Mouse (Mus musculus) myocyte (in vitro differentiated cells): ENCODE measurements at regions not wholly inside any gene's neighbourhood (a gene's known extent, or its start where the extent isn't known, plus 50 kb on each side); places are given as distances from the start of the nearest gene placed in this dataset.

Experiments
- CEBPB ChIP-seq: IDR thresholded peaks from 2 replicates; pipeline ENCODE4 v1.6.1; 2011; ENCODE audit warnings: mild to moderate bottlenecking, moderate library complexity; ENCODE audit not compliant: poor library complexity, insufficient read depth, severe bottlenecking
- E2F4 ChIP-seq: IDR thresholded peaks from one replicate; pipeline ENCODE4 v1.6.1; 2011; ENCODE audit warnings: mild to moderate bottlenecking, control low read depth, moderate library complexity; ENCODE audit not compliant: insufficient read depth
- MAX ChIP-seq: IDR thresholded peaks from one replicate; pipeline ENCODE4 v1.6.1; 2011; ENCODE audit warnings: low read depth, mild to moderate bottlenecking, control low read depth
- MYOD1 ChIP-seq, 3 experiments: IDR thresholded peaks; one replicate each; pipeline ENCODE4 v1.6.1; 2011; ENCODE audit warnings: control low read depth in 2 of 3, low read depth in 2 of 3, mild to moderate bottlenecking in 2 of 3, moderate library complexity in 1 of 3; ENCODE audit not compliant: insufficient read length in 2 of 3, control insufficient read depth in 1 of 3
- POLR2A ChIP-seq: IDR thresholded peaks from one replicate; pipeline ENCODE4 v1.6.1; 2011; ENCODE audit warnings: low read depth, mild to moderate bottlenecking, control low read depth, moderate library complexity; ENCODE audit not compliant: insufficient read length
- POLR2AphosphoS2 ChIP-seq: IDR thresholded peaks from one replicate; pipeline ENCODE4 v1.6.1; 2011; ENCODE audit warnings: low read depth, control low read depth; ENCODE audit not compliant: insufficient read length
- REST ChIP-seq: IDR thresholded peaks from one replicate; pipeline ENCODE4 v1.6.1; 2011; ENCODE audit warnings: mild to moderate bottlenecking, control low read depth, moderate library complexity; ENCODE audit not compliant: insufficient read depth, insufficient read length
- SRF ChIP-seq: IDR thresholded peaks from one replicate; pipeline ENCODE4 v1.6.1; 2011; ENCODE audit warnings: low read depth; ENCODE audit not compliant: control insufficient read depth, insufficient read length
- TCF12 ChIP-seq: IDR thresholded peaks from one replicate; pipeline ENCODE4 v1.6.1; 2011; ENCODE audit warnings: mild to moderate bottlenecking, control low read depth; ENCODE audit not compliant: poor library complexity, insufficient read depth, severe bottlenecking
- TCF3 ChIP-seq: IDR thresholded peaks from one replicate; pipeline ENCODE4 v1.6.1; 2011; ENCODE audit warnings: low read depth, control low read depth; ENCODE audit not compliant: insufficient read length
- USF1 ChIP-seq: IDR thresholded peaks from one replicate; pipeline ENCODE4 v1.6.1; 2011; ENCODE audit warnings: low read depth, mild to moderate bottlenecking, control low read depth, moderate library complexity

DNA sequence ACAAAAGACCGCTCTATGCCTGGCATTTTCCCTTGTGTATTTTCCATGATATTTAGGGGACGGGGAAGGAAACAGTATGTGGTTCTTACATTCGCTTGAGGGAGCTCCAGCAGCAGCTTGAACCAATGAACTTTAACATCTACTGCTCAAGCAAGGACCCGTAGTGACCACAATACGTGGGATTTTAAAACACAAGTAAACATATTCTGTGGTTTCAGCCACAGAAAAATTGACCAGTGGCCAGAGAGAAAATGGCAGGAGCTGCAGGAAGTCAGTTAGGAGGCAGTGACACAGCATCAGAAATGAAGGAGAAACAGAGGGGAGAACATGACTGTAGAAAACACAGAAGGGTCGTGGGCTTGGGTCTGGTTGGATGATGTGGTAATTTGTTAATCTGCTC lies 220.2 kb downstream of the Car2 start:
- TF ChIP-seq CEBPB (no peak), POLR2A (no peak), SRF (no peak), TCF12 (no peak), USF1 (no peak), POLR2AphosphoS2 (no peak), REST (no peak), MYOD1 (IDR thresholded peaks at IDR 0.05; ENCODE audit: control insufficient read depth in 1 of 3, insufficient read length in 2 of 3, low read depth in 2 of 3) (no peak), TCF3 (no peak), E2F4 (no peak), MAX (no peak)
